Mouse (Mus musculus) liver, embryonic 12.5 days (tissue): ENCODE data around the gene Asic2. TPM values are rescaled to one million over a fixed set of nuclear protein-coding genes. Genes with fewer than 3 reads are reported as not detected.

ENCODE experiments used
- ATAC-seq: fragments of 200-750 bp; cut with Nextera tagmentation; 2 replicates; pipeline ENCODE4 v1.8.0; 2017; ENCODE audit warnings: moderate number of reproducible peaks, mild to moderate bottlenecking, moderate library complexity
- H3K27ac ChIP-seq: fragments of 300-500 bp; sonication (generic); 2 replicates; pipeline ENCODE4 v1.5.1; 2016; ENCODE audit warnings: mild to moderate bottlenecking
- H3K27me3 ChIP-seq: fragments of 300-500 bp; sonication (generic); replicated peaks from 2 replicates; pipeline ENCODE4 v1.6.1; 2016; ENCODE audit warnings: mild to moderate bottlenecking, moderate library complexity
- H3K36me3 ChIP-seq: fragments of 300-500 bp; sonication (generic); 2 replicates; pipeline ENCODE4 v1.6.1; 2016; ENCODE audit warnings: mild to moderate bottlenecking, moderate library complexity
- H3K4me1 ChIP-seq: fragments of 300-500 bp; sonication (generic); 2 replicates; pipeline ENCODE4 v1.6.1; 2016
- H3K4me2 ChIP-seq: fragments of 300-500 bp; sonication (generic); 2 replicates; pipeline ENCODE4 v1.6.1; 2016; ENCODE audit warnings: mild to moderate bottlenecking, moderate library complexity
- H3K4me3 ChIP-seq: fragments of 300-500 bp; sonication (generic); 2 replicates; pipeline ENCODE4 v1.5.1; 2016; ENCODE audit warnings: mild to moderate bottlenecking, moderate library complexity
- H3K9ac ChIP-seq: fragments of 300-500 bp; sonication (generic); 2 replicates; pipeline ENCODE4 v1.6.1; 2016; ENCODE audit warnings: mild to moderate bottlenecking, moderate library complexity
- H3K9me3 ChIP-seq: fragments of 300-500 bp; sonication (generic); replicated peaks from 2 replicates; pipeline ENCODE4 v1.6.1; 2016; ENCODE audit warnings: mild to moderate bottlenecking, moderate library complexity
- WGBS: fragments of 180-500 bp; shearing (Covaris S2); methylation state at CpG from one replicate; pipeline ENCODE4 v1.1.7; 2016; ENCODE audit not compliant: insufficient replicate concordance; 5-methylcytosine and 5-hydroxymethylcytosine counted together
- polyA plus RNA-seq: library from polyadenylated mRNA; unstranded; fragments of >200 nt; fragmentation: Nextera tagmentation; extraction: Ambion mirVana; gene quantifications from 2 replicates; pipeline ENCODE4 v1.2.1, GENCODE M21; 2016

Asic2 gene
- polyA plus RNA-seq, 1 experiment from 2014 or later: 0.06 TPM

DNA sequence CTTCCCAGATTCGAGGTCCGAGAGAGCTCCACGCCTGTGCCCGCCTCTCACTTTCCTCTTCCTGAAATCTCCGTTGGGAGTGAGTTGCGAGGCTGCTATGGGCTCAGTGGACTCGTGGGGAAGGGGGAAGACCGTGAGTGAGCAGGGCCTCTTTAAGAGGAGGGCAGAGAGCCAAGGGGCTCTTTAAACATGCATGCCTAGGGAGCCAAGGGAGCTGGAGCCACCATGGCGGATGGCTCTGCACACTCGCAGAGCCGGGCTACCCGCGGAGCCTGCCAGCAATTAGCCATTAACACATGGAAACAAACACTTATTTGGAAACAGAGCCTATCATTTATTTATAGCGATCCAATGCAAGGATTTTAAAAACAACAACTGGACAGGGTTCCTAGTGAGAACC, 541.4 kb downstream of the Asic2 start:
- H3K36me3 ChIP-seq: no peaks in the 10 kb centered on the region
- no peak for ATAC-seq
- no peak overlapping the region for H3K27ac ChIP-seq
- H3K27me3 ChIP-seq: no peaks in the 10 kb centered on the region
- H3K9ac ChIP-seq: no peak overlapping the region
- WGBS: 61% methylated on average over 14 of the region's 14 CpGs
- 0 out of 2 replicates have a peak, but pooled peaks cover 2% of the 10 kb centered on the region for H3K9me3 ChIP-seq
- no peak overlapping the region for H3K4me3 ChIP-seq
- no peak overlapping the region for H3K4me2 ChIP-seq
- H3K4me1 ChIP-seq: no peaks in the 10 kb centered on the region

DNA sequence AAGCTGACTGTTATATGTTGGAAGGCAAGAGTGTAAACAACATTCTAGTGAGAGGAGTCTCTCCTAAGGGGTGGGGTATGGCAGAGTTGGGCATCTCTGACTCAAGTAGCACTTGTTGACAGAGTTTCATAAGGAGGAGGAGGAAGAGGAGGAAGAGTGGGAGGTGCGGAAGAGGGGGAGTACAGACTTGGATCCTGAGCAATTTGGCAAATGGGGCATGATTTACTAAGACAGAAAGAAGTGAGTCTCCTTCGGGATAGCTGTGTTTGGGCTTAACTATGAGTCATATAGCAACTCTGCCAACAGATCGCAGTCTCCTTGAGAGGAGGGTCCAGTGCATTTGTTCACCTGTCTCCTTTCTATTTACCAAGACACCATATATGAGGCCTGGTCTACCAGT, 549.1 kb downstream of the Asic2 start:
- ATAC-seq: no peak
- Histone ChIP-seq H3K4me2 (no peak overlapping the region), H3K36me3 (no peaks in the 10 kb centered on the region), H3K9me3 (no peaks in the 10 kb centered on the region), H3K27me3 (no peaks in the 10 kb centered on the region), H3K27ac (no peak overlapping the region), H3K4me3 (no peak overlapping the region), H3K4me1 (no peaks in the 10 kb centered on the region), H3K9ac (no peak overlapping the region)
- 69% methylated on average over 3 of the region's 3 CpGs for WGBS

DNA sequence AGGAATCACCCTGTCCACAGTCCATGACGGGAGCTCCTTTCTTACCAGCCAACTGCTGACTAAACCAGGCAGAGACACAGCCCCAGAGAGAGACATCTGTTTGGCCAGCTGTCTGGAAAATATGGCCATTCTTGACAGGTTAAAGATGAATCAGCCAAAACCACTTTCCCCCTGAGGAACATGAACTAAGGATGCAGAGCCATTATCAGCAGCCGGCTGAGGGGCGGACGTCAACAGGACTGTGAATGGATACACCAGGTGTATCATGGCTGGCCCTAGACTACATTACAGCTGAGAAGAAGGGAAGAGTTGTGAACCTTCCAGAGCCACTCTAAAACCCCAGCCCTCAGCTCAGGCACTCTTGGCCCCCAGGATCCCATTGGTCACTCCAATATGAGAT, 550.2 kb downstream of the Asic2 start:
- Histone ChIP-seq H3K27me3 (no peaks in the 10 kb centered on the region), H3K4me3 (no peak overlapping the region), H3K36me3 (no peaks in the 10 kb centered on the region), H3K4me1 (no peaks in the 10 kb centered on the region), H3K9ac (no peak overlapping the region), H3K9me3 (no peaks in the 10 kb centered on the region), H3K27ac (no peak overlapping the region), H3K4me2 (no peak overlapping the region)
- no peak for ATAC-seq
- 79% methylated on average over 4 of the region's 4 CpGs for WGBS

DNA sequence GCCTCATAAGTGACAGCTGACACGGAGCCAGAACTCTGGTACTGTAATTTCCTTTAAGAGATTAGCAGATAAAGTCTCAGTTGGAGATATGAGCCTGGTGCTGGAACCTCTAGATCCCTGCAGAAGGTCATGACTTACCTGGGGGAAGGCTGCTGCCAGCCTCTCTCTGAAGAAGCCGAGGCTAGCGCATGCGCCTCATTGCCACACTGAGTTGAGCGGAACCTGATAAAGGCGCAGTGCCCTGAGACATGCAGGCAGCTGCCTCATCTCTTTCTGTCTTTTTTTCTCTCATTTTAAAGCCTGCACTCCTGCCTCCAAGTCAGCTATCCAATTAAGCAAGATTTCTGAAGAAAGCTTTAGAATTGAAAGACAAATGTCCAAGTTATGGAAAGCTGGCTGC, 551.9 kb downstream of the Asic2 start:
- Histone ChIP-seq H3K27ac (no peak overlapping the region), H3K9ac (no peak overlapping the region), H3K27me3 (no peaks in the 10 kb centered on the region), H3K4me1 (no peaks in the 10 kb centered on the region), H3K36me3 (no peaks in the 10 kb centered on the region), H3K9me3 (no peaks in the 10 kb centered on the region), H3K4me3 (no peak overlapping the region), H3K4me2 (no peak overlapping the region)
- no peak for ATAC-seq
- 69% methylated on average over 6 of the region's 6 CpGs for WGBS

DNA sequence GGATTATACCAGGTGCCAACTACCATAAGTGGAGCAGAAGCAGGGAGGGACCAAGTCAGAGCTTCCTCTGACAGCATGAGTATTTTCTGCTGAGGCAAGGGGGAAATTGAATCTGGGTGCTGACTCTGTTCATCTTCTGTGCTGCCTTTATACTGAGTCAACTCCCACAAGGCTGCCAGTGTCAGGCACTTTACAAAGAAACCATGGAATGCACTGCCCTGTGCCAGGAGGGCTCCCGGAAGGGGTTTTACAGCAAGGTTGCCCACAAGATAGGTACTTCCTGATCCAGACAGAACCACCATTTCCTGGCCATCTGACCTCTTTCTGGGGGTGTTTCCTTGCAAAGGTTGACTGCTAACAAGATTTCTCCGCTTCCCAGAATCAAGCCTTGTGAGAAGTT, 553.7 kb downstream of the Asic2 start:
- no peak overlapping the region for H3K9ac ChIP-seq
- WGBS: 35% methylated on average over 2 of the region's 2 CpGs
- H3K27ac ChIP-seq: no peak overlapping the region
- no peaks in the 10 kb centered on the region for H3K9me3 ChIP-seq
- no peaks in the 10 kb centered on the region for H3K27me3 ChIP-seq
- H3K4me2 ChIP-seq: no peak overlapping the region
- no peak overlapping the region for H3K4me3 ChIP-seq
- H3K4me1 ChIP-seq: no peaks in the 10 kb centered on the region
- no peak for ATAC-seq
- no peaks in the 10 kb centered on the region for H3K36me3 ChIP-seq

DNA sequence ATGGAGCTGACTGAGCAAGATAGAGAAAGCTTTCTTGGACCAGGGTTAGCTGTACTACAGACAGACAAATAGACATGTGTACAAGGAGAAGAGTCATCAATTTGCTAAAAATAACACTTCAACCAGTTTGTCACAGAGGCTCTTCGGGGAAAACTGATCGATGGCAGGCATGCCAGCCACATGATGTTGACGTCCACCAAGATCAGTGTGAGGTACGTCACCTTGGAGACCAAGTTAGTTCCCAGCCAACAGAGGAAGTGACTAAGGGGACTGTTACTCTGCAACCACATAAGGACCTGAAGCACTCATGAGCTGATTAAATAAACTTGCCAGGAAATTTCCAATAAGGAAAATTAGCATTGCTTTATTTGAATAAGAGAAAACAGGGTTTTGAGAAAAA, 557.0 kb downstream of the Asic2 start:
- 31% methylated on average over 4 of the region's 4 CpGs for WGBS
- no peaks in the 10 kb centered on the region for H3K27me3 ChIP-seq
- no peak for ATAC-seq

DNA sequence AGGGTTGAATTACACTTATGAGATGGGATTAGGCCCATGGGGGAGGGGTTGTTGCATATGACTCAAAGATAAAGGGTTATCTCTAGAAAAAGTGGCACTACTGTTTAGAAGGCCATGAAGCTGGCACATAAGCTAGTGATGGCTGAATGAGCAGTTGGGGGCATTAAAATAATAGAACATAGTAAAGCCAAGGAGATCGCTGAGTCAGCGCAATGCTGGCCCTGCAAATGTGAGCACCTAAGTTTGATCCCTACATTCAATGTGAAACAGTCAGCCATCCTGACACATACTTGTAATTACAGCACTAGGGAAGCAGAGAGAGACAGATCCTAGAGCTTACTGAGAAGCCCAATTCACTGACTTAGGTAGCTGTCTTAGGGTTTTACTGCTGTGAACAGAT, 562.3 kb downstream of the Asic2 start:
- Histone ChIP-seq H3K27me3 (no peaks in the 10 kb centered on the region), H3K4me3 (no peak overlapping the region), H3K4me1 (no peaks in the 10 kb centered on the region), H3K9me3 (no peaks in the 10 kb centered on the region), H3K27ac (no peak overlapping the region), H3K4me2 (no peak overlapping the region), H3K9ac (no peak overlapping the region), H3K36me3 (no peaks in the 10 kb centered on the region)
- 73% methylated on average over 2 of the region's 2 CpGs for WGBS
- ATAC-seq: no peak

More for the DNA sequence above, 557.0 kb downstream of the Asic2 start:
- Histone ChIP-seq H3K4me1 (no peaks in the 10 kb centered on the region), H3K4me3 (no peak overlapping the region), H3K4me2 (no peak overlapping the region), H3K27ac (no peak overlapping the region), H3K36me3 (no peaks in the 10 kb centered on the region), H3K9me3 (no peaks in the 10 kb centered on the region), H3K9ac (no peak overlapping the region)

DNA sequence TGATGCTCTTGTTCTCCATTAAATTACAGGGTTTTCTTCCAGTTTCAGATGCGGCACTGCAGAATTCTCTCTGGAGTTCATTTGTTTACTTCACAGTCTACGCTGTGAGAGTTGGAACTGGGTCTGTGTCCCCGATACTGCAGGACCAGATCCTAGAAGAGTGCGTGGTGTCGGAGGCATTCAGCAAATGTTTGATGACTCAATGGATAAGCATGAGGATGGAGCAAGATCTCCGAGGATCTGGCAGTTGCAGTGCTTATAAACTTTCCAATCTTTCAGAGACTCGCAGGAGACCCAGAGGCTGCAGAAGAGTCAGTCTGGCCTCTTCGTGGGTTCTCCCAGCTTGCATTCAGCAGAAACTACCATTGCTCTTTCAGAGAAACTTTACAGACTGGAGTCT, 566.0 kb downstream of the Asic2 start:
- 62% methylated on average over 8 of the region's 8 CpGs for WGBS

DNA sequence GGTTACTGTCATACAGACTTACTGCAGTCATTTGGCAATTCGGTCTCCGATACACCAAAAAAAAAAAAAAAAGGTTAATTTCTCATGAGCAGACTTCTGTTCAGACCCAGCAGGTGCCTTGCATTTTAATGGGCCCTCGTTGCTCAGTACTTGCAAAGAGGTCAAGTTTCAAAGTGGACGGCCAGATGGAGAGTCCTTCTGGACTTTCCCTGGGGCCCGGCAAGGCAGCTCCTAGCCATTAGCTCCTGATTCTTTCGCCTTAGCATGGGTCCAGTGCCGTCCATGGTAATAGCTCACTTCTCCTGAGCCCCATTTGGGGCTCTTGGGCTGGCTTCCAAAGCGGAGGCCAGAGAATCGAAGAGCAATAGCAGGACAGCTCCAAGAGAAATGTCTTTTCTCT, 575.4 kb downstream of the Asic2 start:
- 58% methylated on average over 9 of the region's 9 CpGs for WGBS
- no peak overlapping the region for H3K4me3 ChIP-seq
- H3K9ac ChIP-seq: no peak overlapping the region
- H3K9me3 ChIP-seq: no peaks in the 10 kb centered on the region
- no peaks in the 10 kb centered on the region for H3K4me1 ChIP-seq
- no peaks in the 10 kb centered on the region for H3K36me3 ChIP-seq
- H3K27ac ChIP-seq: no peak overlapping the region
- no peaks in the 10 kb centered on the region for H3K27me3 ChIP-seq
- H3K4me2 ChIP-seq: no peak overlapping the region
- ATAC-seq: no peak

More for the DNA sequence above, 566.0 kb downstream of the Asic2 start:
- no peak for ATAC-seq
- Histone ChIP-seq H3K27ac (no peak overlapping the region), H3K9ac (no peak overlapping the region), H3K9me3 (no peaks in the 10 kb centered on the region), H3K4me3 (no peak overlapping the region), H3K4me1 (no peaks in the 10 kb centered on the region), H3K36me3 (no peaks in the 10 kb centered on the region), H3K27me3 (no peaks in the 10 kb centered on the region), H3K4me2 (no peak overlapping the region)

DNA sequence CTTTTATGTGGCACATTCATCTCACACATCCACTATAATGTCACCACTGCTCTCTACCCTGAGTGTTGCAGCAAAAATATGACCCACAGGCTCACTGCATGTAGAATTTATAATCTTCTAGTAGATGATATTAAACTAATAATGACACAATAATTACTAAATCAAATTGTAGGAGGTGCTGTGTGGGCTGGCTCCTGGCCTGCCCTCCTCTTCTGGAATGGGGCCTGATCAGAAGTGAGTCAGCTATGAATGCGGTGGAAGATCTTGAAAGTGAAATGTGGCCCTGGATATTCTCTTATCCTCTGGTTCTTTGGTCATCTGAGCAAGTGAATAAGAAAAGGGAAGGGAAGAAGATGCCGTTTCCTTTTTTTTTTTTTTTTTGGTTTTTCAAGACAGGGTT, 582.1 kb downstream of the Asic2 start:
- no peak for ATAC-seq
- WGBS: 65% methylated on average over 2 of the region's 2 CpGs
- no peaks in the 10 kb centered on the region for H3K36me3 ChIP-seq
- no peak overlapping the region for H3K9ac ChIP-seq
- H3K4me1 ChIP-seq: no peaks in the 10 kb centered on the region
- no peaks in the 10 kb centered on the region for H3K9me3 ChIP-seq
- no peaks in the 10 kb centered on the region for H3K27me3 ChIP-seq
- H3K27ac ChIP-seq: no peak overlapping the region
- no peak overlapping the region for H3K4me3 ChIP-seq
- H3K4me2 ChIP-seq: no peak overlapping the region

DNA sequence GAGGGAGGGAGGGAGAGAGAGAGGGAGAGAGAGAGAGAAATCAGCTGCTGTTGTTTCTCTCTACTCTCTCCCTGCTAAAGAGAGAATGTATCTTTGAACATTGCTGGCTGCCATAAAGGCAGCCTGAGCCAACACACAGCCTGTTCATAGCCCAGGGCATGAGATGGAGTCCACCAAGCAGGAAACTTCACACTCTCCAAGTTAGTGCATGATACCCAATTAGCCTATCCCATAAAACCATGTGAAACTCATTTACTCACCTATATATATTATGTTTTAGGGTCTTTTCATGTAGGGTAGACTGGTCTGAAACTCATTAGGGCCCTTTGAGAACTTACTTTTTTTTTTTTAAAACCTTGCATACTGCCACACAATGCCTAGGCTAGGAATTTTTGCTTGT, 582.7 kb downstream of the Asic2 start:
- H3K4me2 ChIP-seq: no peak overlapping the region
- no peaks in the 10 kb centered on the region for H3K27me3 ChIP-seq
- H3K36me3 ChIP-seq: no peaks in the 10 kb centered on the region
- no peak overlapping the region for H3K4me3 ChIP-seq
- no peaks in the 10 kb centered on the region for H3K4me1 ChIP-seq
- no peak overlapping the region for H3K27ac ChIP-seq
- H3K9ac ChIP-seq: no peak overlapping the region
- ATAC-seq: no peak
- H3K9me3 ChIP-seq: no peaks in the 10 kb centered on the region

DNA sequence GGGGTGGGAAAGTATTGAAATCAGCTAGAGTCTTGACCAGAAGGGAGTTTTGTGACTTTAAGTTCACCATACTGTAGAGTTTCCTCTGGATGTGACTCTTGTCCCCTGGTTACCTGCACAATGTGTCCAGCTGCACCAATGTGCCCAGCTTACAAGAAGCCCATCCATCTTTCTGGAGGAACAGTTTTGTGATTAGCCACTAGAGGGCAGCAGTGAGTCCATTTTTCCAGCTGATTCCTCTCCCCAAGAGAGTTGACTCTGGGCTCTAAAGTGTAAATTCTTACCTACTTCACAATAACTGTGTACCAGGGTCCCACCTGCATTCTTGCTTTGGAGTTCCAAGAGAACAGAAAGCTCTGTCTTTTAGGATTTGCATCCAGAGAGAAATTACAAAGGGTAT, 593.4 kb downstream of the Asic2 start:
- Histone ChIP-seq H3K4me3 (no peak overlapping the region), H3K27ac (no peak overlapping the region), H3K9ac (no peak overlapping the region), H3K27me3 (no peaks in the 10 kb centered on the region), H3K9me3 (no peaks in the 10 kb centered on the region), H3K4me1 (no peaks in the 10 kb centered on the region), H3K4me2 (no peak overlapping the region), H3K36me3 (no peaks in the 10 kb centered on the region)
- ATAC-seq: no peak

DNA sequence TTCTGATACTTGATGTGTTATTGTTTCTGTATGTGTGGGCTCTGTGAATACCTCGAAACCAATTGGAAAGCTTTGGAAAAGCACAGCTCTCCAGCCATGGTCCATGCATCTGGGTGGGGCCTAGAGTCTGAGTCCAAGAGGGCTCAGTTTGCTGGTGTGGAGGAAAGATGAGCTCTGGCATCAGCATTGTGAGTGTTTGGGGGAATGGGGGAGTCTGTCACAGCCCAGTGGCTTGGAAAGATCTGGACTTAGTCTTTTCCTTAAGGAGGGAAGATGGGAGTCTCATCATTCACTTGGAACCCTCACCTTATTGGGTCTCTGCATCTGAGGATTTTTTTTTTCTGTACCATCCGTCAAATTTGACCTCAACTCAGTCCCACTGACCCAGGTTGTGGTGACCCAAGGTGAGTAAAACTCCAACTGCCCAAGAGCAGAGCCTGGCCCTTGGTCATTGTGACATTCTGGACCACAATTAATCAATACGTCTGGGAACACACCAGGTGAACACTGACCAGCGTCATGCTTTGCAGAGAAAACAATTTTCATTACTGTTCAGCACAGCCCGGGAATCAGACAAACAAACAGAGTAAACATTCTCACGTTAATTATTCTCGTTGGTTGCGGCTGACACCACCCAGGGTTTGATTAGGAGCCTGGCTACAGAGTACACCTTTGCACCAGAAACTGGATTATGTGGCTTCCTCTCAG, 594.1 kb downstream of the Asic2 start:
- H3K27me3 ChIP-seq: no peaks in the 10 kb centered on the region
- H3K27ac ChIP-seq: no peak overlapping the region
- H3K4me2 ChIP-seq: no peak overlapping the region
- no peaks in the 10 kb centered on the region for H3K36me3 ChIP-seq
- no peaks in the 10 kb centered on the region for H3K4me1 ChIP-seq
- no peak overlapping the region for H3K4me3 ChIP-seq
- ATAC-seq: no peak
- no peaks in the 10 kb centered on the region for H3K9me3 ChIP-seq
- H3K9ac ChIP-seq: no peak overlapping the region
- 61% methylated on average over 8 of the region's 8 CpGs for WGBS
